Mouse (Mus musculus) liver, adult 2 months (tissue): ENCODE results near the gene Gm45618.

Experiments used
- CTCF ChIP-seq: fragments of 200-500 bp; IDR thresholded peaks from 2 replicates; pipeline ENCODE4 v1.5.1; 2011; ENCODE audit warnings: low read depth, low read length, control low read depth
- POLR2A ChIP-seq: fragments of 200-500 bp; IDR thresholded peaks from 2 replicates; pipeline ENCODE4 v1.6.1; 2011; ENCODE audit warnings: low read length, control low read depth; ENCODE audit not compliant: insufficient read depth; ENCODE audit errors: extremely low read depth

DNA sequence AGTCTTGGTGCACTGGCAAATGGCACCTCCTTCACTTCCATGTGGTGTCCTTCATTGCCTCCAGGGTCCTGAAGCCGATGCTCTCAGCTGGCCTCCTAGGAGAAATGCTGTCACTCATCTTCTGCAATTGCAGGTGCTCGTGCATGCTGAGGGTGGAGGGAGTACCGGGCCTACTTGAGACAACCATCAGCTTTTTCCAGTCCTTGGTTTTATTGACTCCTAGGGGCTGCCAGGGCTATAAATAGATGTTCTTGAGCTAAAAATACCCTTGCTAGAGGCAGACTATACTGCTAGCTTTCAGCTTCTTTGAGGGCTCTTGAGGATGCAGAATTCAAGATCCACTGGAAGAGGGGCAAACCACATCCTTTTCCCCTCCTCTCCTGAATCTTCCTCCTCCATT is 43.4 kb downstream of the Gm45618 start:
- TF ChIP-seq POLR2A (no peak), CTCF (no peak)
